Mouse (Mus musculus) megakaryocyte, embryonic 14.5 days (primary cell): Measurements from ENCODE around the gene Tsen34.

Experiments
- FLI1 ChIP-seq: IDR thresholded peaks from 2 replicates; pipeline ENCODE4 v1.6.1; 2012; ENCODE audit warnings: low read length, inconsistent platforms, mixed read lengths
- GATA1 ChIP-seq: IDR thresholded peaks from 3 replicates; pipeline ENCODE4 v1.6.1; 2012; ENCODE audit warnings: mixed read lengths, low read length, inconsistent platforms, borderline replicate concordance

DNA sequence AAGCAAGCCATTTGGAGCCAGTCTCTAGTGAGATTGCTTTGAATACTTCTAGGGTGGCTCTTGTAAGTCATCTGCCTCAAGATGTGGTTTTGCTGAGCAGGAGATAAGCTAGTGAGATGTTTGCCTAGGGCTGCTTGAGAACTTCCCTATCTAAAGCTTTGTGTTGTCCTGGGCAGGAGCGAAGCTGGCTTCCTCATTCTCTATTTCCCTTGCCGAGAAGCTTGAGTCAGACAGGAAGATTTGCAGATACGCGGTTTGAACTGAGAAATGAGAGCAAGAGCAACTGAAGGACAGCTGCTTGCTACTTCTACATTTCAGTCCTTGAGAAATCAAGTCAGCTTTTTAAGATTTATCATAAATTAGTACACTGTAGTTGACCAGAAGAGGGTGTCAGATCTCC is 14.4 kb downstream of the Tsen34 start:
- TF ChIP-seq GATA1 = no peak; the same call in 2 of the 3 replicates
- TF ChIP-seq FLI1 = no peak
